Comparison of ENCODE assay signal across 9 mouse cellular contexts in genomic region chr19:5432992-5433852, GRCm38 (mm10). TPM values are rescaled to one million over a fixed set of nuclear protein-coding genes. Genes with fewer than 3 reads are reported as not detected.
DNase-seq lines count a peak whose midpoint lies in the region.
"Had no signal": no experiment of that assay in that cellular context is flagged by ENCODE, and none has a peak within 500 bp of the region (broad histone marks: within the 10 kb centered on the region; RNA-seq: fewer than 3 reads in every experiment).

No protein-coding gene starts in this region.

- H3K9me3 ChIP-seq in embryonic facial prominence, embryonic 10.5 days = no peaks in the 10 kb centered on the region
- no peaks in the 10 kb centered on the region for H3K9me3 ChIP-seq in midbrain, embryonic 10.5 days (replicated peaks)

- H3K27me3 ChIP-seq in embryonic facial prominence, embryonic 10.5 days (replicated peaks; ENCODE audit: low read depth, poor library complexity, severe bottlenecking) = peaks cover 7% of the 10 kb centered on the region; the same call in 1 of the 2 replicates
- H3K27me3 ChIP-seq in midbrain, embryonic 10.5 days (ENCODE audit: low read depth, poor library complexity, severe bottlenecking) = no peaks in the 10 kb centered on the region

- intact Hi-C loops in heart, postnatal 10 days (cut with DNase I) = loop anchor here (2.0 to 5.0 kb wide), 2 partner anchors 54 to 134 kb away; partner anchors contain the start of gene Ap5b1

- peak; percentile 23 for DNase-seq in A20 (ENCODE audit: low read depth, low spot score)
- peak; percentile 94 for DNase-seq in NIH3T3 (ENCODE audit: low read depth)
- DNase-seq in embryonic facial prominence, embryonic 10.5 days (ENCODE audit: low spot score) = peak; percentile 65
- DNase-seq in heart, postnatal 10 days = peak; percentile 66 to 77
- peak; percentile 67 to 76 for DNase-seq in kidney, postnatal 4 days
- DNase-seq in midbrain, embryonic 10.5 days (ENCODE audit: low spot score) = peak; percentile 33
- DNase-seq in testis, postnatal 14 days (ENCODE audit: low spot score) = peak; percentile 53
- DNase-seq in right cerebral cortex, postnatal 25 days = no peak

- H3K4me1 ChIP-seq in embryonic facial prominence, embryonic 10.5 days = peaks cover 30% of the 10 kb centered on the region
- H3K4me1 ChIP-seq in midbrain, embryonic 10.5 days = peaks cover 16% of the 10 kb centered on the region

- WGBS in embryonic facial prominence, embryonic 10.5 days = 11% methylated on average over 16 of the region's 16 CpGs
- WGBS in midbrain, embryonic 10.5 days = 22% methylated on average over 16 of the region's 16 CpGs

- H3K4me3 ChIP-seq in embryonic facial prominence, embryonic 10.5 days = peak overlapping the region; percentile 53
- H3K4me3 ChIP-seq in midbrain, embryonic 10.5 days = peak overlapping the region; percentile 41

- peaks cover 11% of the 10 kb centered on the region for H3K36me3 ChIP-seq in embryonic facial prominence, embryonic 10.5 days (replicated peaks)
- H3K36me3 ChIP-seq in midbrain, embryonic 10.5 days = no peaks in the 10 kb centered on the region

- H3K27ac ChIP-seq in embryonic facial prominence, embryonic 10.5 days (replicated peaks) = peak overlapping the region; percentile 84
- peak overlapping the region; percentile 77 for H3K27ac ChIP-seq in midbrain, embryonic 10.5 days (replicated peaks)

RNA-seq across cellular contexts. Expression of gene AI837181, which starts 8.3 kb away (rescaled TPM):
- polyA plus RNA-seq in embryonic facial prominence, embryonic 10.5 days (2016; fragmentation: Nextera tagmentation; extraction: Ambion mirVana) = 49.5 and 55.0 TPM in 2 replicates
- 10 to 100 TPM; 40.3 to 43.8 TPM for total RNA-seq in heart, postnatal 10 days (2021)
- polyA plus RNA-seq in midbrain, embryonic 10.5 days (2016; fragmentation: Nextera tagmentation; extraction: Ambion mirVana) = 45.1 and 48.5 TPM in 2 replicates

RNA-seq across cellular contexts. Expression of gene Drap1, which starts 8.4 kb away (rescaled TPM):
- 222 and 242 TPM in 2 replicates for polyA plus RNA-seq in embryonic facial prominence, embryonic 10.5 days (2016; fragmentation: Nextera tagmentation; extraction: Ambion mirVana)
- total RNA-seq in heart, postnatal 10 days (2021) = 100 to 1,000 TPM; 240 to 260 TPM
- polyA plus RNA-seq in midbrain, embryonic 10.5 days (2016; fragmentation: Nextera tagmentation; extraction: Ambion mirVana) = 221 and 228 TPM in 2 replicates

RNA-seq across cellular contexts. Expression of gene Fosl1, which starts 14.1 kb away (rescaled TPM):
- not detected in 2 replicates for polyA plus RNA-seq in embryonic facial prominence, embryonic 10.5 days (2016; fragmentation: Nextera tagmentation; extraction: Ambion mirVana)
- not detected for total RNA-seq in heart, postnatal 10 days (2021)
- polyA plus RNA-seq in midbrain, embryonic 10.5 days (2016; fragmentation: Nextera tagmentation; extraction: Ambion mirVana) = not detected in 2 replicates
- total RNA-seq: left cerebral cortex, postnatal 10 days had no signal

RNA-seq across cellular contexts. Expression of gene Ccdc85b, which starts 24.5 kb away (rescaled TPM):
- 6.2 and 7.4 TPM in 2 replicates for polyA plus RNA-seq in embryonic facial prominence, embryonic 10.5 days (2016; fragmentation: Nextera tagmentation; extraction: Ambion mirVana)
- 10 to 100 TPM; 12.5 to 14.5 TPM for total RNA-seq in heart, postnatal 10 days (2021)
- 5.5 and 6.0 TPM in 2 replicates for polyA plus RNA-seq in midbrain, embryonic 10.5 days (2016; fragmentation: Nextera tagmentation; extraction: Ambion mirVana)

RNA-seq across cellular contexts. Expression of gene Fibp, which starts 27.2 kb away (rescaled TPM):
- polyA plus RNA-seq in embryonic facial prominence, embryonic 10.5 days (2016; fragmentation: Nextera tagmentation; extraction: Ambion mirVana) = 101 and 109 TPM in 2 replicates
- total RNA-seq in heart, postnatal 10 days (2021) = 10 to 100 TPM; 90.2 to 91.5 TPM
- polyA plus RNA-seq in midbrain, embryonic 10.5 days (2016; fragmentation: Nextera tagmentation; extraction: Ambion mirVana) = 98.0 and 111 TPM in 2 replicates
